Mouse (Mus musculus) midbrain, embryonic 13.5 days (tissue): ENCODE data around the gene Slc30a3. TPM values are rescaled to one million over a fixed set of nuclear protein-coding genes. Genes with fewer than 3 reads are reported as not detected.

Experiments
- ATAC-seq: fragments of 200-750 bp; cut with Nextera tagmentation; 2 replicates; pipeline ENCODE4 v1.8.0; 2017; ENCODE audit warnings: mild to moderate bottlenecking, moderate TSS enrichment, moderate library complexity
- H3K27ac ChIP-seq: fragments of 300-500 bp; sonication (generic); 2 replicates; pipeline ENCODE4 v1.5.1; 2015; ENCODE audit warnings: inconsistent platforms, mild to moderate bottlenecking, moderate library complexity
- H3K27me3 ChIP-seq: fragments of 300-500 bp; sonication (generic); 2 replicates; pipeline ENCODE4 v1.6.1; 2015; ENCODE audit warnings: mild to moderate bottlenecking, inconsistent platforms
- H3K36me3 ChIP-seq: fragments of 300-500 bp; sonication (generic); 2 replicates; pipeline ENCODE4 v1.6.1; 2015; ENCODE audit warnings: mild to moderate bottlenecking, inconsistent platforms
- H3K4me1 ChIP-seq: fragments of 300-500 bp; sonication (generic); replicated peaks from 2 replicates; pipeline ENCODE4 v1.6.1; 2015; ENCODE audit warnings: inconsistent platforms
- H3K4me2 ChIP-seq: fragments of 300-500 bp; sonication (generic); replicated peaks from 2 replicates; pipeline ENCODE4 v1.6.1; 2015; ENCODE audit warnings: moderate library complexity, mild to moderate bottlenecking, inconsistent platforms
- H3K4me3 ChIP-seq: fragments of 300-500 bp; sonication (generic); replicated peaks from 2 replicates; pipeline ENCODE4 v1.5.1; 2015; ENCODE audit warnings: mild to moderate bottlenecking, inconsistent platforms
- H3K9ac ChIP-seq: fragments of 300-500 bp; sonication (generic); replicated peaks from 2 replicates; pipeline ENCODE4 v1.6.1; 2015; ENCODE audit warnings: mild to moderate bottlenecking, inconsistent platforms
- H3K9me3 ChIP-seq: fragments of 300-500 bp; sonication (generic); 2 replicates; pipeline ENCODE4 v1.6.1; 2016; ENCODE audit warnings: mild to moderate bottlenecking, inconsistent platforms
- WGBS: fragments of 180-500 bp; shearing (Covaris S2); methylation state at CpG from one replicate; pipeline ENCODE4 v1.1.7; 2015; 5-methylcytosine and 5-hydroxymethylcytosine counted together
- polyA plus RNA-seq: library from polyadenylated mRNA; unstranded; fragments of >200 nt; fragmentation: Nextera tagmentation; extraction: Ambion mirVana; gene quantifications from 2 replicates; pipeline ENCODE4 v1.2.1, GENCODE M21; 2015

Slc30a3 gene
- polyA plus RNA-seq, 1 experiment from 2014 or later: 16.8 TPM

DNA sequence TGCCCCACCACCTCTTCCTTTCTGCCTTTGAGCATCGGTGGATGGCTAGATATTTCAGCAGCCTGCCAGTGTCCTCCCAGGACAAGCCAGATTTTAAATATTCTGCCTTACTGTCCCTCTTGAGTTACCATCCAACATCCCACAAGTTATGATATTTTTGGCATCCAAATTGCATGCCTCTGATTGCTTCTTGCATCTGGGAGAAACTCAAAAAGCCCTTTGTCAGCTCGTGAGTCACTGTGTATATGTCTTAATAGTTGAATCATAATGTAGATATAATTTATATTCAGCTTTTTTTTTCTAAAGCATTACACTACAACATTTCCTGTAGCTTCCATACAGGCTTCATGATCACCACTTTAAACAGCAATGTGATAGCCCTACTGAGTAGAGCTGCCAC is 20.9 kb downstream of the Slc30a3 start:
- Histone ChIP-seq H3K9ac (no peak overlapping the region; the same call in 1 of the 2 replicates), H3K4me2 (no peak overlapping the region), H3K9me3 (no peaks in the 10 kb centered on the region), H3K27me3 (peaks cover 45% of the 10 kb centered on the region), H3K4me3 (no peak overlapping the region), H3K27ac (peak overlapping the region; percentile 45; the same call in 1 of the 2 replicates), H3K4me1 (peaks cover 33% of the 10 kb centered on the region), H3K36me3 (no peaks in the 10 kb centered on the region)
- 75% methylated on average over 2 of the region's 2 CpGs for WGBS
- no peak for ATAC-seq

DNA sequence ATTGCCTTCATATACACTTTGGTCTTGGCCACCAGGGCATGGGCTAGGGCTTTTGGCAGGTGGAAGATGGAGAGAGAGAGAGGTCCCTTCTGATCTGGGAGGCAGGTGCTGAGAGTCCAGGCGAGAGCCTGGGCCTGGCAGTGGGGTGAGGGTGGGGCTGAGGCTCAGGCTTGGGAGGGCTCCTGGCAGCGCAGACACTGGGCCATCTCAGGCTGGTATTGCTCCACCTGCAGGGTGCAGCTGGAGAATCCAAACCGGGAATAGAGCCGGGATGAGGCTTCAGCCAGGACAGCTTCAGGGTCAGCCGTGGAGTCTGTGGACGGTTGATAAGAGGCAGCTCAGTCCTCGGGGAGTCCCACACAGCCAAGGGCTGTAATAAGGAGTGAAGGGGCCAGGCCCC is 21.4 kb downstream of the Slc30a3 start:
- peaks cover 33% of the 10 kb centered on the region for H3K4me1 ChIP-seq
- H3K36me3 ChIP-seq: no peaks in the 10 kb centered on the region
- H3K4me2 ChIP-seq: no peak overlapping the region
- no peak for ATAC-seq
- H3K9ac ChIP-seq: peak overlapping the region; percentile 47; the same call in 1 of the 2 replicates
- no peak overlapping the region for H3K4me3 ChIP-seq
- H3K27ac ChIP-seq: peak overlapping the region; percentile 45
- H3K9me3 ChIP-seq: no peaks in the 10 kb centered on the region
- 27% methylated on average over 7 of the region's 7 CpGs for WGBS
- H3K27me3 ChIP-seq: peaks cover 39% of the 10 kb centered on the region

DNA sequence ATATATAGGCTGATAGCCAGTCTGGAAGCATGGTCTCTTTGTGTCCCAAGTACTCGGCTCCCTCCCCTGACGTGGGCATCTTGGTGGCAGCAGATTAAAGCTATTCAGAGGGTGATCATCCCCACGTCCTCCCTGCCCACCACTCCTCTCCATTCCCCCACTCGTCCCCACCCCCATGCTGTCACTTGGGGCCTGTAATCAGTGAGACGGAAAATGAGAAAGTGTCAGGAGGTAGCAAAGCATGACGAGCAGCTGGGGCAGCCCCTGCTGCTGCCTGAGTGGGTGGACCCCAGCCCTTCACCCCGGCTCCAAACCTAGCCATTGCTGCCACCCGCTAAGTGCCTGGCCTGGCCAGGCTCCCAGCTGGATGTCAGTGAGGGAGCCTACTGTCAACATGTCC is 24.1 kb downstream of the Slc30a3 start:
- H3K36me3 ChIP-seq: peaks cover 3% of the 10 kb centered on the region; the same call in 1 of the 2 replicates
- H3K9ac ChIP-seq: 0 out of 2 replicates have a peak overlapping the region, but pooled peaks have one; percentile 25
- no peaks in the 10 kb centered on the region for H3K9me3 ChIP-seq
- 0 out of 2 replicates have a peak overlapping the region, but pooled peaks have one; percentile 15 for H3K4me2 ChIP-seq
- H3K27ac ChIP-seq: peak overlapping the region; percentile 82
- WGBS: 2% methylated on average over 8 of the region's 8 CpGs
- no peak overlapping the region for H3K4me3 ChIP-seq
- peaks cover 33% of the 10 kb centered on the region for H3K4me1 ChIP-seq
- H3K27me3 ChIP-seq: peaks cover 13% of the 10 kb centered on the region; the same call in 1 of the 2 replicates
- ATAC-seq: peak; percentile 71

DNA sequence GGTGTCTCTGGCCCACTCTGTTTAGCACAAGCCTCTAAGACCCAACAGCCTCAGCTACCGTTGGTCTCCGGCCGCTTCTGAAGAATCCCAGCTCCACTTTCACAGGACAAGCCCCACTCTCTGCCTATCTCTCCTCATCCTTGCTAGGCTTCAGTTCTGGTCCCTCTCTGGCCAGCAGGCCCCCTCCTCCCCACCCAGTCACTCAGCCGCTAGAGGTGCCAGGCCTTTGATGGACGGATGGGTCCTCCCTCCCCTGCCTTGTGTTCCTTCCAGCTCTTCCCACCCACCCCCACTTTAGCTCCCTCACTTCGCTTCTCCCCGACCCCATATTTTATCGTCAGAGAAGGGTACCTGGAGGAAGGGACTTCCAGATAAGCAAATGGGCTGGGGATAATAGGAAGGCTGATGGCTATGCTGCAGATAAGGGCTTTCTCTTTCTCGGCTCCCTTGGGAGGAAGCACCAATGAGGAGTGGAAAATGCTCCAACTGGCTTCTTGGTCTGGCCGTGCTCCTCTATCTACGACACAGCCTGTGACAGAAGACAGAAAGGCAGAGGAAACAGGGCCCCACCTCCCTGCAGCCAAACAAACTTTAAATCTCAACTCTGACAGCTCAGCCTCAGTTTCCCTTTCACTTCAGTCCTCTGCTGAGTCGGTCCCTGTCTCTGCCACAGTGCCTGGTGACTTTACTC is 25.0 kb downstream of the Slc30a3 start:
- Histone ChIP-seq H3K4me3 (no peak overlapping the region), H3K36me3 (peaks cover 12% of the 10 kb centered on the region), H3K9ac (no peak overlapping the region), H3K27ac (peak overlapping the region; percentile 82), H3K4me2 (0 out of 2 replicates have a peak overlapping the region, but pooled peaks have one; percentile 6), H3K27me3 (peaks cover 4% of the 10 kb centered on the region; the same call in 1 of the 2 replicates), H3K9me3 (no peaks in the 10 kb centered on the region), H3K4me1 (peaks cover 33% of the 10 kb centered on the region)
- ATAC-seq: peak; percentile 54
- 38% methylated on average over 12 of the region's 12 CpGs for WGBS

DNA sequence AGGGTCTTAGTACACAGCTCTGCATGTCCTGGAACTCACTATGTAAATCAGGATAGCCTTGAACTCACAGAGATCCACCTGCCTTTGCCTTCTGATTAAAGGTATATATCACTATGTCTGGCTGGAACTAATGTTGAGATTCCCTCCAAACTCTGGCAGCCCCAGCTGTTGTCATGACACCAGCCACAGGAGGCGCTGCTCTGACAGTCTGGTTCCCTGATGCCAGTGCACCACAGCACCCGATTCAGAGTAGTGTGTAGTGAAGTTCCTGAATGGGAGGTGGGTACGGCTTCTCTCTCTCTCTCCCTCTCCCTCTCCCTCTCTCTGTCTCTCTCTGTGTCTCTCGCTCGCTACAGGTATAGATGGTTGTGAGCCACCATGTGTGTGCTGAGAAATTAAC is 25.7 kb downstream of the Slc30a3 start:
- 0 out of 2 replicates have a peak overlapping the region, but pooled peaks have one; percentile 6 for H3K4me2 ChIP-seq
- H3K36me3 ChIP-seq: peaks cover 19% of the 10 kb centered on the region
- H3K9me3 ChIP-seq: no peaks in the 10 kb centered on the region
- no peak overlapping the region for H3K9ac ChIP-seq
- 16% methylated on average over 5 of the region's 5 CpGs for WGBS
- peak overlapping the region; percentile 82 for H3K27ac ChIP-seq
- H3K4me3 ChIP-seq: no peak overlapping the region
- peak; percentile 28; the same call in 1 of the 2 replicates for ATAC-seq
- H3K4me1 ChIP-seq: peaks cover 33% of the 10 kb centered on the region
- no peaks in the 10 kb centered on the region for H3K27me3 ChIP-seq

DNA sequence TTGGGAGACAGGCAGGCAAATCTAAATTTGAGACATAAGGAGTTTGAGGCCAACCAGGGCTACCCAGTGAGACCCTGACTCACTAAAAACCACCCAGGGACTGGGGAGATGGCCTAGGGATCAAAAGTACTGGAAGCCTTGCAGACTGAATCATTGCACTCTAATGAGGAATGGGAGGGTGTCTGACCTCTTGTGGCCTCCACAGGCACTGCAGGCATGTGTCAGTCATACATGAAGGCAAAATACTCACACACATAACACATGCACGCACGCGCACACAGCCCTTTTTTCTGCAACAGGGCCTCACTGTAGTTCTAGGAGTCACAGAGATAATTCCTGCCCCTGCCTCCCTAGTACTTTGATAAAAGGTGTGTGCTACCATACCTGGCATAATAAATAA is 26.7 kb downstream of the Slc30a3 start:
- WGBS: 63% methylated on average over 3 of the region's 3 CpGs
- Histone ChIP-seq H3K4me3 (no peak overlapping the region), H3K27ac (no peak overlapping the region), H3K4me1 (peaks cover 28% of the 10 kb centered on the region), H3K36me3 (peaks cover 29% of the 10 kb centered on the region), H3K9me3 (no peaks in the 10 kb centered on the region), H3K9ac (no peak overlapping the region), H3K4me2 (no peak overlapping the region), H3K27me3 (no peaks in the 10 kb centered on the region)
- no peak for ATAC-seq

DNA sequence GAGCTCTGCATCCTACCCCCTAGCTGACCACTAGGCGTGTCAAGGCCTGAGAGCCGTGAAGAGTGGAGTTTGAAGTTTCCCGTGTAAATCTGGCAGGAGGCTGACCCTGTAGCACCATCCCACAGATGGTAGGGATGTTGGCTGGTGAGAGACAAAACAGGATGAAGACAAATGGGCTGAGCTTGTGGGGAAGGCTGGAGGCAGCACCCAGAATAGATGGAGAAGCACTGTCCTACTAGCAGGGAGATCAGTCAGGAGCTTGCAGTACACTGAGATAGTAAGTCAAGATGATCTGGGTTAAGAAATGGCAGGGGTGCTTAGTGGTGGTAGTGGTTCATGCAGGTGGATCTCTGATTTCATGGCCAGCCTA is 27.3 kb downstream of the Slc30a3 start:
- no peak overlapping the region for H3K27ac ChIP-seq
- no peaks in the 10 kb centered on the region for H3K9me3 ChIP-seq
- WGBS: 66% methylated on average over 3 of the region's 3 CpGs
- peaks cover 35% of the 10 kb centered on the region for H3K36me3 ChIP-seq
- H3K27me3 ChIP-seq: no peaks in the 10 kb centered on the region
- H3K4me1 ChIP-seq: peaks cover 22% of the 10 kb centered on the region
- ATAC-seq: no peak
- H3K9ac ChIP-seq: no peak overlapping the region
- no peak overlapping the region for H3K4me3 ChIP-seq
- H3K4me2 ChIP-seq: no peak overlapping the region

DNA sequence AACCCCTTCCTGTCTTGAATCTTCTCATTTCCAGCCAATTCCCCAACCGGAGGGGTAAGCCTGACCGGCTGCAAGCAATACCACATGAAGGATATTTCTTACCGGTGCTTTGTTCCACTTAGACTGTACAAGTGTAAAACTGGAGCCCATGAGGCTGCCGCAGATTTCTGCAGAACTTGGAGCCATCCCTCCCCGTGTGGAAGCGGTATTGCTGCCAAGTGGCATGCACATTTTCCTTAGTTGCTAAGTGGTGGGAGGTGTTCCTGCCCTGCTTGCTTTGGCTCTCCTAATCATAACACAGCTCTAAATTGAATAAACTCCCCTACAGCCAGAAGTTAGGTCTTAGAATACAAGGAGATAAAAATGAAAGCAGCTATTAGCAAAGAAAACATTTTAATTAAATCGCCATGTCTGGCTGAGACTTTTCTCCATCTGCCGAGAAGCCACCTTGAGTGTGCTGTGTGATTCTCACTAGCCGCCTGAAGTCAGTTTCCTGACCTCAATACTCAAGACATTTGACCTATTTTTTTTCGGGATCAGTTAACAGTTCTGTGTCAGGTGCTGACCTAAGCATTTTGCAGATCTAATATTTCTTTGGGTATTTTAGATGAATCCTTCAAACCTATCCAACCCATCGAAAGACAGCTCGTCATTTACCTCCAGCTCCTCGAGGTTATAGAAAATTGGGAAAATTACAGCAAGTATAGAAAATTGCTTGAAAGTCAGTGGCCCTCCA is 27.8 kb downstream of the Slc30a3 start:
- ATAC-seq: no peak
- no peaks in the 10 kb centered on the region for H3K9me3 ChIP-seq
- no peak overlapping the region for H3K4me2 ChIP-seq
- H3K27me3 ChIP-seq: no peaks in the 10 kb centered on the region
- no peak overlapping the region for H3K9ac ChIP-seq
- no peak overlapping the region for H3K4me3 ChIP-seq
- 87% methylated on average over 13 of the region's 13 CpGs for WGBS
- peaks cover 41% of the 10 kb centered on the region for H3K36me3 ChIP-seq
- H3K27ac ChIP-seq: no peak overlapping the region
- H3K4me1 ChIP-seq: peaks cover 21% of the 10 kb centered on the region

DNA sequence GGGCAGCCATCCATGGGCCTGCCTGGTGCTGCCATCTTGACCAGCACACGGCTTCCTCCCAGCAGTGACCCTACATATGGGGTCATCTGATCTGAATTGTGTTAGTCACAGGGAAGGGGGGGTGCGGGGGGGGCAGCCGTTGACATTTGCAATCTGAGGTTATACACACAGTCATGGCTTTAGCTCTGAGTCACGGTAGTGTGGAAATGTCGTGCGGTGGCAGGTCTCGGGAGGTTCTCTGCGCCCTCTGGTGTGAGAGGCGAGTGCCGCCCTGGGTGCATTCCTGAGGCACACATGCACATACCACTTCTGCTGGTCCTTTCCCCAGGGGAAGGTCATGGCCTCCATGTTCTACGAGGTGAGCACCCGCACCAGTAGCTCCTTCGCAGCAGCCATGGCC is 31.7 kb downstream of the Slc30a3 start:
- 90% methylated on average over 13 of the region's 13 CpGs for WGBS
- H3K4me1 ChIP-seq: no peaks in the 10 kb centered on the region
- H3K4me3 ChIP-seq: no peak overlapping the region
- no peak overlapping the region for H3K9ac ChIP-seq
- ATAC-seq: no peak
- no peaks in the 10 kb centered on the region for H3K9me3 ChIP-seq
- H3K27me3 ChIP-seq: no peaks in the 10 kb centered on the region
- H3K4me2 ChIP-seq: no peak overlapping the region
- H3K27ac ChIP-seq: no peak overlapping the region
- H3K36me3 ChIP-seq: peaks cover 79% of the 10 kb centered on the region

DNA sequence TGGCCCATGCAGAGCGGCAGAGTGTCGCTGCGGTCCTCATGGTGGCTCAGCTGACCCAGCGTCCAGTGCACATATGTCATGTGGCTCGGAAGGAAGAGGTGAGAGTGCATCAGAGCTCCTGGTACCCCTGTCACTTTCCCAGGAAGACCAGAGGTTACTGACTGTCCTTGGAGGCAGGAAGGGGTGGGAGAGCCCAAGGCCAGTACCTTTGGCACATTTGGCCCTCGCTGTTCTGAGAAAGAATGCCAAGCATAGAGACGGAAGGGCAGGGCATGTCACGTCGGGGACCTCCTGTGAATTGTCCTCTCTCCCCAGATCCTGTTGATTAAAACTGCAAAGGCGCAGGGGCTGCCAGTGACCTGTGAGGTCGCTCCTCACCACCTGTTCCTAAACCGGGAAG is 34.9 kb downstream of the Slc30a3 start:
- no peak overlapping the region for H3K4me3 ChIP-seq

DNA sequence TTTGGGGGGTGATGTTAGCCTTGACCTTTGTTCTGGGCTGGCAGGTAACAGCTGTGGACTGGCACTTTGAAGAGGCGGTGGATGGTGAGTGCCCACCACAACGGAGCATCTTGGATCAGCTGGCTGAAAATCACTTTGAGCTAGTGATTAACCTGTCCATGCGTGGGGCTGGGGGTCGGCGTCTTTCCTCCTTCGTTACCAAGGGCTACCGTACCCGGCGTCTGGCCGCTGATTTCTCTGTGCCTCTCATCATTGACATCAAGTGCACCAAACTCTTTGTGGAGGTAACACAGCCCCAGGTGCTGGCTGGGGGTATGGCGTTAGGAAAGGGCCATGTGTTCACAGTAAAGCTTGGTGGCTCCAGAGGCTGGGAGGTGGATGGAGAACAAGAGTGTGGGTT is 36.2 kb downstream of the Slc30a3 start:
- Histone ChIP-seq H3K27me3 (no peaks in the 10 kb centered on the region), H3K4me3 (no peak overlapping the region), H3K36me3 (peaks cover 100% of the 10 kb centered on the region), H3K27ac (no peak overlapping the region), H3K9ac (no peak overlapping the region), H3K4me1 (no peaks in the 10 kb centered on the region), H3K4me2 (no peak overlapping the region), H3K9me3 (no peaks in the 10 kb centered on the region)
- 96% methylated on average over 11 of the region's 11 CpGs for WGBS
- ATAC-seq: no peak

More for the DNA sequence above, 34.9 kb downstream of the Slc30a3 start:
- no peaks in the 10 kb centered on the region for H3K27me3 ChIP-seq
- H3K36me3 ChIP-seq: peaks cover 100% of the 10 kb centered on the region
- ATAC-seq: no peak
- no peak overlapping the region for H3K9ac ChIP-seq
- no peaks in the 10 kb centered on the region for H3K9me3 ChIP-seq
- H3K27ac ChIP-seq: no peak overlapping the region
- no peak overlapping the region for H3K4me2 ChIP-seq
- H3K4me1 ChIP-seq: no peaks in the 10 kb centered on the region
- whole genome bisulfite sequencing: 90% methylated on average over 12 of the region's 12 CpGs

DNA sequence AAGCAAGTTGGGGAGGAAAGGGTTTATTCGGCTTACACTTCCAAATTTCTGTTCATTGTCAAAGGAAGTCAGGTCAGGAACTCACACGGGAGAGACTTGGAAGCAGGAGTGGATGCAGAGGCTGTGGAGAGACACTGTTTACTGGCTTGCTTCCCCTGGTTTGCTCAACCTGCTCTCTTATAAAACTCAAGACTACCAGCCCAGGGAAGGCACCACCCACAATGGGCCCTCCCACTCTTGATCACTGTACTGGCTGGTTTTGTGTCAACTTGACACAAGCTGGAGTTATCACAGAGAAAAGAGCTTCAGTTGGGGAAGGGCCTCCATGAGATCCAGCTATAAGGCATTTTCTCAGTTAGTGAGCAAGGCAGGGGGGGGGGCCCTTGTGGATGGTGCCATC is 37.0 kb downstream of the Slc30a3 start:
- 92% methylated on average over 2 of the region's 2 CpGs for WGBS
- peaks cover 100% of the 10 kb centered on the region for H3K36me3 ChIP-seq
- H3K9ac ChIP-seq: no peak overlapping the region
- ATAC-seq: no peak
- no peak overlapping the region for H3K27ac ChIP-seq
- H3K27me3 ChIP-seq: no peaks in the 10 kb centered on the region
- H3K4me3 ChIP-seq: no peak overlapping the region
- H3K4me1 ChIP-seq: no peaks in the 10 kb centered on the region
- H3K9me3 ChIP-seq: no peaks in the 10 kb centered on the region
- H3K4me2 ChIP-seq: no peak overlapping the region
